Mouse (Mus musculus) adrenal gland, adult 18-20 months (tissue): ENCODE measurements at regions not wholly inside any gene's neighbourhood (a gene's known extent, or its start where the extent isn't known, plus 50 kb on each side); places are given as distances from the start of the nearest gene placed in this dataset.

ENCODE experiments used
- DNase-seq, 2 experiments: peaks; one replicate each; pipeline ENCODE4 v3.0.0; 2021 to 2022; ENCODE audit warnings: low spot score in 2 of 2

GRCm38 (mm10) chr13:59235836-59236235, 349.2 kb downstream of the Agtpbp1 start:
- no peak for DNase-seq

GRCm38 (mm10) chr13:59229111-59229541, 355.9 kb downstream of the Agtpbp1 start:
- no peak for DNase-seq

DNA sequence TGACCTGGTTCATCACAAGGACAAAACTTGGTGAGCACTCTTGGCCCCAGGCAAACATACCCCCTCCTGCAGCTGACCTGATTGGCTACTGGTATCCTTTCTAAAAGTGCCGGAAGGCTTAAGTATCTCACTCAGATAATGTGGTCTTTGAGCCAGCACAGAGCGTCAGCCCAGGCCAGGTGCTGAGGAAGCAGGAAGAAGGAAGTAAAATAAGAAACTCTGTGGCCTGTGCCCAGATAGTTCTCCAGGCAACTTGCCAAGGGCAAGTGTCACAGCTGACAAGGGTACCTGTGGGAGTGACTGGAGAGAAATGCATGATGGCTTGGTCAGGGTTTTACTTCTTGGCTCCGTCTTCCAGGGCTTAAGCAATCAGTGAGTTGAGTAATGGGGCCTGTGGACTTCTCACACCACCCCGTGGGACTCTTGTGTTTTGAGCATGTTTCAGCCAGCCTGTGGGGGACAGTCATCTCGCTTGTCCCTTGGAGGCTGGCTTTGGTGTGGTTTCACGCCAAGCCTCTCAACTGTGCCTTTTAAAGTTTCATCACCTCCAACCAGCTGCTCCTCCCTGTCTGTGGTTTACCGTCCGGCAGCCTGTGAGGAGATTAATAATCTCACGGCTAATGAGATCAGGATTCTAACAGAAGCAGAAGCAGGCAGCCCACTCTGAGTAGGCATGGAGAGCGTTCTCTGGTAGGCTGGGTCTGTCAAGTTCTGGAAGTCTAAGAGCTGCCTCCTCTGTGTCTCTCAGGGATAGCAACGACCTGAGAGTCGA, 356.8 kb downstream of the Agtpbp1 start:
- DNase-seq = peak; percentile 10 to 24

DNA sequence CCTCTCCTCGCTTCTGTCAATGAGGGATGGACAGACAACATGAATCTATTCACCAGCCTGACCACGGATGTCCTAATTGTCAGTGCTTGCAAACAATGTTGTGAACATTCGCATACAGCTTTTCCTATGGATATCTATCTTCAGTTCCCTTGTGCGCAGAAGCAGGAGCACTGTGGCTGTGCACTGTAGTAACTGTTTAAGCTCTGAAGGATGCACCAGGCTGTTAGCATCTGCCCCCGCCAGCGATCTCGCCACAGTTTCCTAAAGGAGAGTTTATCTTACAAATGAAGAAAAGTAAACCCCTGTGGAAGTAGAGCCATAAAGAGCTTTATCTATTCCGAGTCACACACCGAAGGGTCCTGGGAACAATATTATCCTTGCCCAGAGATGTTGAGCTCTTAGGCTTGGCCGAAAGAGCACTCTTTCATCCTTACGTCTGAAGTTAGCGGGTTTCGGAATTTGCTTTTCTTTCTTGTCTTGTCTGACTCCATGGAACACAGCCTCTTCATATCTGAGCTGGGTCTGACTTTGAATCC, 357.4 kb downstream of the Agtpbp1 start:
- DNase-seq = no peak

DNA sequence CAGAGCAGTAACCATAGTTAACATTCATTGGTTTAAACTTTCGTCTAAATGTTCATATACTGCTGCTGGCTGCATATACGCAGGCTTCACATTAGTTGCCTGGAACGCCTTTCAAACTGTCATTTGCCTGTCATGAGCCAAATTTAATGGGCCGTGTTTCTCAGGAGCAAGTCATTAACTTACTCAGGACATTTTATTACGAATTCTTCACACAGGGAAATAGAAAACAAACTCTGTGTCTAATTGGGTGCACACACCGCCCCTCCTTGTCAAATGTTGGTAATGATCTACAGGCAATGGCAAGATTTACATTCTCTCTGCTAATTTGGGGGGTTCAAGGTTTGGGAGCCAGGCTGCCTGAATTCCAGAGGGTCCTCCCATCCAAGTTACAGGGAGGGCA, 364.4 kb downstream of the Agtpbp1 start:
- DNase-seq = no peak

DNA sequence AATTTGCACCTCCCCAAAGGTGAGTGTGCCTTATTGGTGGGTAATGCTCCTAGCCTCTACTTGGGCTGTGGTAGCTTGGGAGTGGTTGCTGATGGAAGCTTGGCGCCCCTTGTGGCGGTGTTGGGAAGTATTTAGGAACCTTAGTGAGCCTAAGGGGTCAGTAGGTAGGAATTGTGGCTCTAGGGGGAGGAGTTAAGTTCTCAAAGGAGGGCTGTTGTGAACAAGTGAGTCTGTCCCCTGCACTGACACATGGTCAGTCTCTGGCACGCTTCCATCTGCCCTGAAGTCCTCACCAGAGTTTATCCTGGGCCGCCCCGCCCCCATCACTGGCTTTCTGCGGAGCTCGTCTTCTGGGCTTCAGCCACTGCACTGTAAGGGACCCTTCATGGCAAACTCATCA, 364.9 kb downstream of the Agtpbp1 start:
- peak; percentile 5 to 26 for DNase-seq

DNA sequence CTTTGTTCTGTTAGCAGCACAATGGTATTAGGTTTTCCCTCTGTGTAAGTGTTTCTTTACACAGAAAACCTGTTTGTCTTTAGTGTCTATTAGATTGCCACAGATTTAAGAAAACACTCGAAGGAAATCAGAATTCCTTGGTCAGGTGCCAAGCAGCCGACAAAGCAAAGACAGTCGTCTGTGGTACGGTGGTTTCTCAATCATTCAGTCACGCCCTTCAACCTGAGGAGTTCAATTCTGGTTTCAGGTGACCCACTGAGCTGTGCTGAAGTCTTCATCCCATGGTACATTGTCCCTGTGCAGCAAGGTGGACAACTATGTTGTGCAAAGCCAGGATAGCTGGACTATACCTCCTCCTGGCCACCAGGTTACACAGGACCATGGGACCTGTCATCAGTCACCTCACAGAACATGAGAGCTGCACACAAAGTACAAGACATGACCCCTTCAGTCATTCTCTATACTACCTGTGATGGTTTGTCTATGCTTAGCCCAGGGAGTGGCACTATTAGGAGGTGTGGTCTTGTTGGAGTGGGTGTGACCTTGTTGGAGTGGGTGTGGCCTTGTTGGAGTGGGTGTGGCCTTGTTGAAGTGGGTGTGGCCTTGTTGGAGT, 368.2 kb downstream of the Agtpbp1 start:
- DNase-seq = no peak

GRCm38 (mm10) chr13:59212296-59212701, 372.7 kb downstream of the Agtpbp1 start:
- DNase-seq = no peak

GRCm38 (mm10) chr13:59210828-59211227, 374.2 kb downstream of the Agtpbp1 start:
- DNase-seq = no peak

GRCm38 (mm10) chr13:59206186-59206585, 378.8 kb downstream of the Agtpbp1 start:
- DNase-seq = no peak

DNA sequence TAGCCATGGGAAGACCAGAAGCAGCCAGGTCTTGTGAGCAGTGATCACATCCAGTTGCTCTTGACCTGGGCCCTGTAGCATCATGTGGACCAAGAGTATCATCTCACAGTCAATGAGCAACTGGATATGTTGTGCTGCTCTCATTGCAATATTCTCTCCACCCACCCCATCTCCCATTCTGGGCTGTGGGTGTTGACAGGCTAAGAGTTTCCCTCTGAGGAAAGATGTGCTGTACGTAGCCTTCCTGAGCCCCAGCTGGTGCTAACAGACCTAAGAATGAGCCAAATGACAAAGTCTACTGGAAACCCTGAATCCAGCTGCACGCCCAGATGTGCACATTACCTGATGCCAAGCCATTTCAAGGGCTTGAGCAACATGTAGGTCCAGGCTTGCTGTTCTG, 380.5 kb downstream of the Agtpbp1 start:
- no peak for DNase-seq

GRCm38 (mm10) chr13:59196311-59196710, 388.7 kb downstream of the Agtpbp1 start:
- no peak for DNase-seq

DNA sequence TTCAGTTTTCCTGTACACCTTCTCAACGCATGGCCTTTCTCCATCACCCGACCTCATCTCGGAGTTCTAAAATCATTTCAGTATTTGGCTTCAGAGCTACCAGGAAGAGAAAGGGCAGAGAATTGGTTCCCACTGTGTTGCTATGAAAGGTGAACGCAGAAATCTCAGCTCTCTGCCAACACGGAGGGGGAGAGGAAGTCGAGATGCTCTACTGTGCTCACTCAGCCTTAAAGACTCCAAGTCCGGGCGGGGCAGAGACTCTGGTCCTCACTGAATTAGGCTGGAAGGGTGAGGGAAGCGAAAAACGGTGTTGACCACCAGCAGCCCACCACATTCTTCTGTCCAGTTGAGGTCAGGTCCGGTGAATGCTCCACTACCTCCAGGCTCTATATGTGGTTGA, 382.1 kb downstream of the Ntrk2 start:
- DNase-seq = no peak
